Mouse (Mus musculus): ENCODE data around the gene Ubqln3. TPM values are rescaled to one million over a fixed set of nuclear protein-coding genes. Genes with fewer than 3 reads are reported as not detected.

Gene Ubqln3
- polyA plus RNA-seq (2015; fragmentation: Nextera tagmentation; extraction: Ambion mirVana) = not detected in 2 replicates

DNA sequence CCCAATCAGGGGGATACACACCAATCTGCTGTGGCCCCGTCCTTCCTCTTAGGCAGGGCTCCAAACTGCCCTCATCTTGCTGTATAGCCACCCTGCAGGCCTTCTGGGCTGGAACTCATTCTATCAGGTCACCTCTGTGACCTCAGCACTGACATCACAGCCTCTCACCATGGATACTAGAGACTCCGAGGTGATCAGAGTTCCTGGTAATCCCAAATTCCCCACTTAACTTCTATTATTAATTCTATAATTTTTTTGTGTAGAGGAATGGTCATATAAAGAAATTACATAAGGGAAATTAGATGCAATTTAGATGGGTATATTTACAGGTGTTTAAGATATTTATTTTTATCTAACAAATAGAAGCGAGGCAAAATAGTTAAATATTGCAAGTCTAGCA, at the start of gene Ubqln3:
Gene Ubqln3 (minus strand): TSS at position 101 of the 400 bp plus-strand sequence.
- no peaks in the 10 kb centered on the region for H3K36me3 ChIP-seq (replicated peaks)
- H3K27me3 ChIP-seq (replicated peaks) = no peaks in the 10 kb centered on the region
- no peak within 1 kb of the TSS for H3K9ac ChIP-seq
- no peak for ATAC-seq (replicated peaks)
- no peaks in the 10 kb centered on the region for H3K9me3 ChIP-seq
- H3K4me2 ChIP-seq = no peak within 1 kb of the TSS
- H3K27ac ChIP-seq = no peak within 1 kb of the TSS
- 76% methylated on average over 3 of the region's 3 CpGs for WGBS
- no peak within 1 kb of the TSS for H3K4me3 ChIP-seq
- no peaks in the 10 kb centered on the region for H3K4me1 ChIP-seq

DNA sequence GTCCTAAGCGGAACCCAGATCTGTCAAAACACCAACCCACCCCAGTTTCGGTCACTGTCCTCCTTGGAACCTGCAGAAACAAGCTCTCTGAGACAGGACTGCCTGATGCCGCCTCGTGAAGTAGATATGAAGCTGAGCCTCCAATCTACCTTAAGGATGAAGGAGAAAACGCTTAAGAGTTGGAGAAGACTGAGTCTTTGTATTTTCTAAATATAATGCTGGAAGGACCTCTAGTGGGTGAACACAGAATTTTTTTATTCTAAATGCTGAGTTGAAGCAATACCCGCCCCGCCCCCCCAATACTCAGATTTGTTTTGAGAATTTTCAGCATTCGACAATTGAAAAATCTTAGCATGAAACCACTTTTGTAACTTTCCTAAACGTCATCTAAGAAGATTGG, 48.2 kb upstream of the Ubqln3 start:
- Histone ChIP-seq H3K27ac (no peak overlapping the region), H3K9ac (no peak overlapping the region), H3K4me1 (no peaks in the 10 kb centered on the region), H3K4me3 (no peak overlapping the region), H3K36me3 (replicated peaks) (no peaks in the 10 kb centered on the region), H3K4me2 (no peak overlapping the region), H3K9me3 (no peaks in the 10 kb centered on the region), H3K27me3 (replicated peaks) (no peaks in the 10 kb centered on the region)
- WGBS = 68% methylated on average over 9 of the region's 9 CpGs
- no peak for ATAC-seq (replicated peaks)

DNA sequence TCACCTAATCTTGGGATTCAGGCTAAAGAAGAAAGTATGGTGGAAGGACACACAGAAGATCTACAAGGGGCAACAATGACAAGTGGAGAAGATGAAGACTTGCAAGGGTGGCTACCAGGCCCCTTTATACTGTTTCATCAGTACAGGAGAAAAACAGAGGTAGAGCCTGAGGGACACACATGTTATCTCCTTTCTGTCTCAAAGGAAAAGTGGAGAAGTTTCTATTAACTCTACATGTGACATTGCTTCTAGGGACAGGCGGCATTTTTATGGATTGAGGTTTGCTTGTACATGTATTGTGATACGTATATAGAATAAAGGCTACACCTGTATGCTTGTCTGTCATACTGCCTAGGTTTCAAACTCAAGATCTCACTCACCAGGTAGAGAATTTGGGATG, 40.2 kb upstream of the Ubqln3 start, which contains the start of gene Olfr648:
Gene Olfr648 (minus strand): TSS at position 101 of the 400 bp plus-strand sequence.
- H3K27me3 ChIP-seq (replicated peaks) = no peaks in the 10 kb centered on the region
- ATAC-seq (replicated peaks) = no peak
- WGBS = 94% methylated on average over 2 of the region's 2 CpGs

DNA sequence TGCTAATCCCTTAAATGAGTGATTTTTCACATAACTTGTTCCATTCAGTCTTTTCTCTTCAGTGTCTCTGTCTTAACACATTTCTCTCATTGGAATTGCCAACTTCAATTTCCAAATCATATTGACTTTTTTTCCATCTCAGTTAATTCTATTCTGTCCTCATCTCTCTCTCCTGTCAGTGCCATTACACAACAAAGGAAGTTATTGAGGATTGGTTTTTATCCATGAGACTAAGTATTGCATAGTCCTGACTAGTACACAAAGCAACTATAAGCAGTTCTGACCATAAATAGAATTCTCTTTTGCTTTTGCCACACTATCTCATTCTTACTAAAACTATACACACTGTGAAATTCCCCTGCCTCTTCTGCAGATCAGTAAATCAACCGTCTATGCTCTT, 36.0 kb upstream of the Ubqln3 start:
- Histone ChIP-seq H3K27ac (no peak overlapping the region), H3K4me3 (no peak overlapping the region), H3K4me1 (no peaks in the 10 kb centered on the region), H3K9me3 (no peaks in the 10 kb centered on the region), H3K4me2 (no peak overlapping the region), H3K27me3 (replicated peaks) (no peaks in the 10 kb centered on the region), H3K36me3 (replicated peaks) (no peaks in the 10 kb centered on the region), H3K9ac (no peak overlapping the region)
- 81% methylated on average over 1 of the region's 1 CpGs for WGBS
- ATAC-seq (replicated peaks) = no peak

More for the DNA sequence above, 40.2 kb upstream of the Ubqln3 start, which contains the start of gene Olfr648:
- no peak within 1 kb of the TSS for H3K4me3 ChIP-seq
- H3K4me2 ChIP-seq = no peak within 1 kb of the TSS
- no peaks in the 10 kb centered on the region for H3K4me1 ChIP-seq
- no peaks in the 10 kb centered on the region for H3K9me3 ChIP-seq
- H3K27ac ChIP-seq = no peak within 1 kb of the TSS
- no peaks in the 10 kb centered on the region for H3K36me3 ChIP-seq (replicated peaks)
- no peak within 1 kb of the TSS for H3K9ac ChIP-seq

DNA sequence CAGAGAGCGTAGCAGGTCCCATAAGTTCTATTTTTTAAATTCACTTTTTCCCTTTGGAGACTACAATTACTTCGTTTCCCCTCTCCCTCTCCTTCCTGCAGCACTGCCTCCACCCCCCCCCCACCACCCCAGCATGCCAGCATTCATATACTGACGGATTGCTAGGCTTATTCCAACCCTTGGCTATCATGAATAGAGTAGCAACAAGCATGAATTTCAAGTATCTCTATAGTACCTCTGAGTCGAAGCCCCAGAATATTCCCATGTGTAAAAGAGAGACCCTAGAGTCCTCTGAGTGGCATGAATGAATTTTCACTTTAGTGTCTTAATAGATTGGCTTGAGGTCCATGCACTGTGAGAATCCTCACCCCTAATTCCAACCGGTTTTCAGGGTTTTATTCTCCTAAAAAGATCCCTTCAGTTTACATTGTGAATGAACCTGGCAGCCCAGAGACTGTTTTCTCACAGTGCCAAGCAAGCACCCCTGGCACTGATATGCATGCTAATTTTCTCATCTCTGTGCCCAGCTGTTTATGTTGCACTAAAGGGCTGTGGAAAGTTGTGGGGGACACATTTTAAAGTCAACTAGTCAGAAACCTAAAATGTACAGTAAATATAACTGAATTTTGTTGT, 35.5 kb upstream of the Ubqln3 start:
- WGBS = 61% methylated on average over 5 of the region's 5 CpGs

DNA sequence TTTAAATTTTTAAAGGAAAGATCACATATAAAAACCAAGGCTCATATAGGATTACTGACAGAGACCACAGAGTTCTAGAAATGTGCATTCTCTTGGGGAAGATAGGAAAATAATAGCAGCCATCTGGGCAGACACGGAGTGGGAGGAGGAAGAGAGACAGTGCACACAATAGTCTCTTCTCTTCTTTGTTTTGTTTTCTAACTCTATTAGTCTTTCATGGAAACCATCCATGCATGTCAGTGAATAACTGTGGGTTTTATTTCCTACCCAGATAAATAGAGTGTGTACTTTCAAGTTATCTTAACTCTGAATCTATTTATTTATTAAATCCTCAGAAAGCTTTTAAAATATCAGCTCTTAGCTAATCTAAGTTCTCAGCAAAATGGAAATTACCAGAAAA, 32.0 kb upstream of the Ubqln3 start:
- Histone ChIP-seq H3K36me3 (replicated peaks) (no peaks in the 10 kb centered on the region), H3K9ac (no peak overlapping the region), H3K27me3 (replicated peaks) (no peaks in the 10 kb centered on the region), H3K27ac (no peak overlapping the region), H3K4me3 (no peak overlapping the region), H3K4me1 (no peaks in the 10 kb centered on the region), H3K9me3 (no peaks in the 10 kb centered on the region), H3K4me2 (no peak overlapping the region)
- ATAC-seq (replicated peaks) = no peak
- 21% methylated on average over 1 of the region's 1 CpGs for WGBS

More for the DNA sequence above, 35.5 kb upstream of the Ubqln3 start:
- H3K36me3 ChIP-seq (replicated peaks) = no peaks in the 10 kb centered on the region
- no peaks in the 10 kb centered on the region for H3K9me3 ChIP-seq
- H3K27ac ChIP-seq = no peak overlapping the region
- H3K4me1 ChIP-seq = no peaks in the 10 kb centered on the region
- ATAC-seq (replicated peaks) = no peak; the same call in 1 of the 2 replicates
- H3K4me2 ChIP-seq = no peak overlapping the region
- no peaks in the 10 kb centered on the region for H3K27me3 ChIP-seq (replicated peaks)
- no peak overlapping the region for H3K4me3 ChIP-seq
- H3K9ac ChIP-seq = no peak overlapping the region

DNA sequence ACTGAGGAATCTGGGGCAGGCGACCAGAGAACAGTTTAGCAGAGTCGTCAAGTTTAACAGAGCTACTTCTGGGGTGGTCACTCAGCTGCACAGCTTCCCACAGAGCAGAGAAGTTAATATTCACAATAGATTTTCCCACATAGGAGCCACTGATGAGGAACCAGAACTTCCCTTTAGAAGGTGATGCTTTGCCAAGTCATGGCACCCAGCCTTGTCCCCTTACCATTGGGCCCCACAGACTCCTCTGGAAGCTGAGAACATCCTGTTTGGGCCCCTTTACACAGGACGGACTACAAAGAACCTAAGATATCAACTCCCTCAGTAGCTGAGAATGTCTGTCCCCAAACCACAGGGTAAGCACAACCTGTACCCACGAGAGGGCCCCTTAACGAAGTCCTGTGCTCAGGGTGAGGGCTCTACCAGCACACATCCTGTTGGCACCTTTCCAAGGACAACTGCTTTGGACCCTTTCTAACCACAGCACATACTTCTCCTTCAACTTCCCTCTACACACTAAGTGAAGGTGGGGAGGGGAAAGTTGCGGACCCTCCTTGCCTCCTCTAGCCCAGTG, 26.6 kb upstream of the Ubqln3 start:
- 75% methylated on average over 6 of the region's 6 CpGs for WGBS
- H3K27me3 ChIP-seq (replicated peaks) = no peaks in the 10 kb centered on the region
- H3K36me3 ChIP-seq (replicated peaks) = no peaks in the 10 kb centered on the region
- no peaks in the 10 kb centered on the region for H3K4me1 ChIP-seq
- H3K4me2 ChIP-seq = no peak overlapping the region
- H3K9ac ChIP-seq = no peak overlapping the region
- ATAC-seq (replicated peaks) = no peak
- no peak overlapping the region for H3K27ac ChIP-seq
- no peak overlapping the region for H3K4me3 ChIP-seq
- no peaks in the 10 kb centered on the region for H3K9me3 ChIP-seq

DNA sequence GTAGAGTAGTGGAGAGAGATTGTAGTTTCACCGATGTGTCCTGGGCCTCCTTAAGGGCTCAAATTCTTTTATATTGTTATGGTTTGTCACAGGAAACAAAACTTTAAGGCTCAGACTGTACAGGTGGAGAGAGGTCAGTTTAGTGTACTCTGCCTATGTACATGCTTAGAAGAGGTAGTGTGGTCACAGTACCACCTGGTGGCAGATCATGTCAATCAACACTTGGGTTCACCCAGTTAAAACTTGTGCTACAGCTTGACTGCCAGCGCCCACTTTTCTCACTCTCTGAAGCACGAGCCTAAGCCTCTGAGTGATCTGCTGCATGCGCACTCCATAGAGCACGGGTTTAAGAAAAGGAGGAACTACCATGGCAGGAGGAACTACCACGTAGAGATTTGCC, 24.0 kb upstream of the Ubqln3 start:
- Histone ChIP-seq H3K27ac (no peak overlapping the region), H3K27me3 (replicated peaks) (no peaks in the 10 kb centered on the region), H3K9ac (no peak overlapping the region), H3K9me3 (no peaks in the 10 kb centered on the region), H3K4me3 (no peak overlapping the region), H3K4me2 (no peak overlapping the region), H3K4me1 (no peaks in the 10 kb centered on the region), H3K36me3 (replicated peaks) (no peaks in the 10 kb centered on the region)
- no peak for ATAC-seq (replicated peaks)
- 88% methylated on average over 6 of the region's 6 CpGs for WGBS

DNA sequence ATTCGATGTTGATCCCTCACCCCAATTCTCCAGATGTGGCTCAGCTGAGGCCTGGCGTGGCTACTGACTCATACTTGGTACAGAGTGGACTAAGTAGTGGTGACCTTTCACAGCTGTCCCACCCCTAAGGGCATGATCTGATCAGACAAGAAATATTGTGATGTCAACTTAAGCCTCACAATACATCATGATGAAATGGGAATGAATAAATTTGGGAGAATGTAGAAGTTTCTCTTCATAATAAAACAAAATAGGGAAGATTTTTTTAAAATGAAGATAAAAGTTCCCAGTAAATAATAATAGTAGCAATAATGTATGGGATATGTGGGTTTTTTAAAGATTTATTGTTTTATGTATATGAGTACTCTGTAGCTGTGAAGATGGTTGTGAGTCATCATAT, 7.4 kb upstream of the Ubqln3 start, which contains the start of gene Ubqlnl:
Gene Ubqlnl (minus strand): TSS at position 101 of the 400 bp plus-strand sequence.
- ATAC-seq (replicated peaks) = no peak
- Histone ChIP-seq H3K36me3 (replicated peaks) (no peaks in the 10 kb centered on the region), H3K4me3 (no peak within 1 kb of the TSS), H3K4me2 (no peak within 1 kb of the TSS), H3K9ac (no peak within 1 kb of the TSS), H3K27me3 (replicated peaks) (no peaks in the 10 kb centered on the region), H3K4me1 (no peaks in the 10 kb centered on the region), H3K27ac (no peak within 1 kb of the TSS), H3K9me3 (no peaks in the 10 kb centered on the region)
- WGBS = 89% methylated on average over 2 of the region's 2 CpGs

DNA sequence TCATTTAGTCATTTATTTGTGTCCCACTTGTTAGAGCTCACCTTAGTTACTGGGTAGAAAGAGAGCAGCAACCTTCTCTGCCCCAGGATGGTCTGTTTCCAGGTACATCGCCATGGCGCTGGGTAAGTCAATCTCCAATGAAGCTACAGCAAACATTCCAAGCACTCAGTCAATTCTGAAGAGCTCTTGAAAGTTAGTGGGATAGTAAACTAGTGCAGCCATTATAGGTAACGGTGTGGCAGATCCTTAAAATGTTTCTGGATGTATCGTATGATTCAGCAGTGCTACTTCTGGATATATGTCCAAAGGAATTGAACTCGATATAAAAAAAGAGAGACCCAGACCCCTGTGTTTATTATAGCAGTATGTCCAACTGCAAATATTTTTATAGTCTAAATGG, 5.8 kb downstream of the Ubqln3 start, which contains the start of gene Olfr643:
Gene Olfr643 (minus strand): TSS at position 101 of the 400 bp plus-strand sequence.
- Histone ChIP-seq H3K36me3 (replicated peaks) (no peaks in the 10 kb centered on the region), H3K4me2 (no peak within 1 kb of the TSS), H3K27ac (no peak within 1 kb of the TSS), H3K4me3 (no peak within 1 kb of the TSS), H3K9me3 (no peaks in the 10 kb centered on the region), H3K27me3 (replicated peaks) (no peaks in the 10 kb centered on the region), H3K4me1 (no peaks in the 10 kb centered on the region), H3K9ac (no peak within 1 kb of the TSS)
- ATAC-seq (replicated peaks) = no peak
- 89% methylated on average over 5 of the region's 5 CpGs for WGBS

DNA sequence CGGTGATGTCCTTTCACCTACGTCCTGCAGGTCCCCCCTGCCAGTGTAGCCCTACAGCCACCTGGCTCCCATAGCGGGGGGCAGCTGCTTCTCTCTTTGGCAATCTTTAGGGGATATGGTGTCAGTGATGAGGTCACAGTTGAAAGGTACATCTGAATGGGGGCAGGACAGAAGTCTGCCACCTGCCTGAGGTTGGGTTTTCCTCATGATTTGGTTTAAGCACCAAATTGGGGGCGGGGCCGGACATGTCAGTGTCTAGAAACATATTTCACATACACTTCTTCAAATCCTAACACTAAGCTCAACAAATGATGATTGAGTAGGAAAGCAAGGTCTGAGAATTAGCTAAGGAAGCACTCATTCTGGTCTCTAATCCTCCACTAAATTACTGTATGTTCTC, 13.4 kb downstream of the Ubqln3 start, which contains the start of gene Ubqln5:
Gene Ubqln5 (minus strand): TSS at position 101 of the 400 bp plus-strand sequence.
- H3K4me2 ChIP-seq = no peak within 1 kb of the TSS
- H3K4me1 ChIP-seq = no peaks in the 10 kb centered on the region
- H3K27ac ChIP-seq = no peak within 1 kb of the TSS
- H3K9ac ChIP-seq = no peak within 1 kb of the TSS
- no peaks in the 10 kb centered on the region for H3K36me3 ChIP-seq (replicated peaks)
- no peak for ATAC-seq (replicated peaks)
- H3K27me3 ChIP-seq (replicated peaks) = no peaks in the 10 kb centered on the region
- H3K9me3 ChIP-seq = no peaks in the 10 kb centered on the region
- WGBS = 96% methylated on average over 5 of the region's 5 CpGs
- no peak within 1 kb of the TSS for H3K4me3 ChIP-seq

DNA sequence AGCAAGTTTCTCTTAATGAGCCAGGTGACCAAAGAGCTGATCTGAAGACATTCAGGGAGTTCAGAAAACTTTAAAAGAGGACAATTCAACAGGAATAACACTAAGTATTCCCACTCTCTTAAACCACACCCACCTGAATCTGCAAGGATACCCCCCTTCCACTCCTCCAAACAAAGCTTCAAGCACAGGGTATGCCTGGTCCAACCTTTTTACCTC, 38.4 kb downstream of the Ubqln3 start, which contains the start of gene Olfr646:
Gene Olfr646 (plus strand): TSS at position 117 of the 216 bp plus-strand sequence.
- no peak within 1 kb of the TSS for H3K9ac ChIP-seq
- no peaks in the 10 kb centered on the region for H3K36me3 ChIP-seq (replicated peaks)
- H3K4me1 ChIP-seq = no peaks in the 10 kb centered on the region
- no peak within 1 kb of the TSS for H3K27ac ChIP-seq
- H3K4me3 ChIP-seq = no peak within 1 kb of the TSS
- no peak within 1 kb of the TSS for H3K4me2 ChIP-seq
- no peaks in the 10 kb centered on the region for H3K9me3 ChIP-seq
- no peaks in the 10 kb centered on the region for H3K27me3 ChIP-seq (replicated peaks)
- ATAC-seq (replicated peaks) = no peak

Measured in midbrain, embryonic 15.5 days (tissue).